Mouse (Mus musculus): ENCODE measurements at regions not wholly inside any gene's neighbourhood (a gene's known extent, or its start where the extent isn't known, plus 50 kb on each side); places are given as distances from the start of the nearest gene placed in this dataset.

GRCm38 (mm10) chr1:151079614-151080360 lies 86.6 kb upstream of the Hmcn1 start:
- Histone ChIP-seq H3K4me3 (no peak overlapping the region), H3K27ac (no peak overlapping the region)
- TF ChIP-seq CTCF (conservative IDR thresholded peaks at IDR 0.05): no peak
- DNase-seq (ENCODE audit: low spot score in 2 of 2): no peak

GRCm38 (mm10) chr1:151080510-151080980 lies 87.3 kb upstream of the Hmcn1 start:
- H3K4me3 ChIP-seq: no peak overlapping the region
- no peak overlapping the region; the same call in 1 of the 2 replicates for H3K27ac ChIP-seq
- no peak for DNase-seq (ENCODE audit: low spot score in 2 of 2)
- no peak for TF ChIP-seq CTCF (conservative IDR thresholded peaks at IDR 0.05)

DNA sequence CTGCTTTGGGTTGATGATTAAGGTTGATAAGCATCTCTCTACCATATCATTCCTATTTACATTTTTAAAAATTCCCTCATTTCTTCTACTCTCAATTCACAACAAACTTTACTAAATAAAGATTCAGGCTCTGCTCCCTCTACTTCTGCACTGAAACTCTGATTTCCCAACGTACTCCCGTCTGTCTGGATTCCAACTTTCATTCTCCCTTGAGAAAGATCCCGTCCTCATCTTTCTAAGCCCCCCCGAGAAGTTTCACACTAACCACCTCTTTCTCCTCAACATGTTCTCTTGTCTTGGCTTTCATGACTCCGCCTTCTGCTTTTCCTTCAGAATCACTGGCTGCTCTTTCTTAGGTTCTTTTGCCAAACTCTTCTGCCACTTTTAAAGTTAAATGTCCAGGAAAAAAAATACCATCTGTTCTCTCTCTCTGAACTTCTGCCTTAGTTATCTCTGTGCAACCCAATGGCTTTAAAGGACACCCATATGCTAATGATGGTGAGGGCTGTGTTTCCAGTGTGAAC lies 89.3 kb upstream of the Hmcn1 start:
- no peak for DNase-seq (ENCODE audit: low spot score in 2 of 2)
- no peak overlapping the region for H3K27ac ChIP-seq
- no peak for TF ChIP-seq CTCF (conservative IDR thresholded peaks at IDR 0.05)
- no peak overlapping the region for H3K4me3 ChIP-seq

DNA sequence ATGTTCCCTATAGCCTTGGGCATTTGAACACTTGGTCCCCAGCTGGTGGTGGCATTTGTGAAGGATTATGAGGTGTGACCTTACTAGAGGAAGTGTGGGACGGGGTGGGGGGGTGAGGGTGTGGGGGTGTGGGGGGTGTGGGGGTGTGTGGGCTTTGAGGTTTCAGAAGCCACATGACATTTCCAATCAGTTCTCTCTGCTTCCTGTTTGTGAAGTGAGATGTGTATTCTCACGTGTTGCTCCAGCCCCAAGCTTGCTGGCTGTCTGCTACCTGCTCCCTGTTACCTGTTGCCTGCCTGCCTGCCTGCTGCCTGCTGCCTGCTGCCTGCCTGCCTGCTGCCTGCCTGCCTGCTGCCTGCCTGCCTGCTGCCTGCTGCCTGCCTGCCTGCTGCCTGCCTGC lies 90.6 kb upstream of the Hmcn1 start:
- Histone ChIP-seq H3K4me3 (no peak overlapping the region), H3K27ac (no peak overlapping the region)
- no peak for TF ChIP-seq CTCF (conservative IDR thresholded peaks at IDR 0.05)
- no peak for DNase-seq (ENCODE audit: low spot score in 2 of 2)

- H3K27ac ChIP-seq: no peak overlapping the region
- H3K4me3 ChIP-seq: no peak overlapping the region
- no peak for DNase-seq (ENCODE audit: low spot score in 2 of 2)
- no peak for TF ChIP-seq CTCF (conservative IDR thresholded peaks at IDR 0.05)
These were observed 93.0 kb upstream of the Hmcn1 start for GRCm38 (mm10) chr1:151086111-151086859.

GRCm38 (mm10) chr1:151087151-151087660 lies 94.0 kb upstream of the Hmcn1 start:
- DNase-seq (ENCODE audit: low spot score in 2 of 2): no peak
- no peak for TF ChIP-seq CTCF (conservative IDR thresholded peaks at IDR 0.05)
- Histone ChIP-seq H3K27ac (peak overlapping the region; percentile 82), H3K4me3 (peak overlapping the region; percentile 20; the same call in 1 of the 2 replicates)

GRCm38 (mm10) chr1:151087811-151088511 lies 94.4 kb upstream of the Gm47985 start:
- Histone ChIP-seq H3K27ac (peak overlapping the region; percentile 82), H3K4me3 (peak overlapping the region; percentile 20; the same call in 1 of the 2 replicates)
- DNase-seq (ENCODE audit: low spot score in 2 of 2): peak; percentile 61 to 81
- TF ChIP-seq CTCF (conservative IDR thresholded peaks at IDR 0.05): no peak

- H3K27ac ChIP-seq: peak overlapping the region; percentile 82
- no peak for TF ChIP-seq CTCF (conservative IDR thresholded peaks at IDR 0.05)
- no peak overlapping the region for H3K4me3 ChIP-seq
- DNase-seq (ENCODE audit: low spot score in 2 of 2): no peak
These were observed 93.7 kb upstream of the Gm47985 start for GRCm38 (mm10) chr1:151088535-151089125.

DNA sequence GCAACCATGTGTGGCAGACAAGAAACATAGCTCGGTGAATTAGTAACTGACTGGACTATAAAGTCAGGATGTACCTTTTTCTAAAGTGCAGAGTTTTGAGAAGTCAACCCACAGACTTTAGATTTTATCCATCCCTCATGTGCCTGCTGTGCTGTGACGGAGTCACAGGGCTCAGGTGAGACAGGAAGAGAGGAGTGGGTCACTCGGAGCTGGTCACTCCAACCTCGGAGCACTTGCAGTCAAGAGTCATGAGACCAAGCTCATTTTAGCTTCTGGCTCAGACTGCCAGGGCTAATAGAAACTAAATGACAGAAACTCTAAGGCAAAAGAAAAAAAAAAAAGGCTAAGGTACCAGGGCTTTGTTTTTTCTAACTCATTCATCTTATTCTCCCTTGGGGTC lies 90.3 kb upstream of the Gm47985 start:
- no peak for DNase-seq (ENCODE audit: low spot score in 2 of 2)
- Histone ChIP-seq H3K4me3 (no peak overlapping the region), H3K27ac (no peak overlapping the region)
- TF ChIP-seq CTCF (conservative IDR thresholded peaks at IDR 0.05): no peak

- DNase-seq (ENCODE audit: low spot score in 2 of 2): no peak
- H3K4me3 ChIP-seq: no peak overlapping the region
- no peak for TF ChIP-seq CTCF (conservative IDR thresholded peaks at IDR 0.05)
- H3K27ac ChIP-seq: no peak overlapping the region
These were observed 86.8 kb upstream of the Gm47985 start for GRCm38 (mm10) chr1:151095344-151096050.

GRCm38 (mm10) chr1:151096079-151096478 lies 86.3 kb upstream of the Gm47985 start:
- H3K4me3 ChIP-seq: no peak overlapping the region
- H3K27ac ChIP-seq: no peak overlapping the region
- no peak for DNase-seq (ENCODE audit: low spot score in 2 of 2)
- TF ChIP-seq CTCF (conservative IDR thresholded peaks at IDR 0.05): no peak

GRCm38 (mm10) chr1:151097506-151097905 lies 84.8 kb upstream of the Gm47985 start:
- Histone ChIP-seq H3K27ac (no peak overlapping the region), H3K4me3 (no peak overlapping the region)
- no peak for DNase-seq (ENCODE audit: low spot score in 2 of 2)
- no peak for TF ChIP-seq CTCF (conservative IDR thresholded peaks at IDR 0.05)

Data from layer of hippocampus, adult 2 months (tissue).